Mouse (Mus musculus) erythroid progenitor cell, adult 5-6 weeks (primary cell): ENCODE measurements around the gene Rab11fip3. TPM values are rescaled to one million over a fixed set of nuclear protein-coding genes. Genes with fewer than 3 reads are reported as not detected.
A peak's percentile ranks its signal among the peaks of the same experiment; 100 is the strongest.

Source experiments
- ATAC-seq: replicated peaks from 2 replicates; pipeline ENCODE4 v1.8.0; 2016; ENCODE audit warnings: moderate number of reproducible peaks, mild to moderate bottlenecking, moderate TSS enrichment, inconsistent platforms; ENCODE audit not compliant: poor library complexity, low FRiP score, severe bottlenecking
- total RNA-seq, 2 experiments: library from RNA; stranded (forward) in 1 of 2; stranded (reverse) in 1 of 2; fragments of 150-400 nt in 1 of 2; fragments of 186-747, 209-891 nt in 1 of 2; gene quantifications; 2 replicates each; pipeline versions ENCODE4 v1.2.3 to v1.2.4; 2015 to 2017; ENCODE audit warnings: low replicate concordance in 2 of 2

Gene Rab11fip3
- total RNA-seq, 2 experiments from 2014 or later = not detected

DNA sequence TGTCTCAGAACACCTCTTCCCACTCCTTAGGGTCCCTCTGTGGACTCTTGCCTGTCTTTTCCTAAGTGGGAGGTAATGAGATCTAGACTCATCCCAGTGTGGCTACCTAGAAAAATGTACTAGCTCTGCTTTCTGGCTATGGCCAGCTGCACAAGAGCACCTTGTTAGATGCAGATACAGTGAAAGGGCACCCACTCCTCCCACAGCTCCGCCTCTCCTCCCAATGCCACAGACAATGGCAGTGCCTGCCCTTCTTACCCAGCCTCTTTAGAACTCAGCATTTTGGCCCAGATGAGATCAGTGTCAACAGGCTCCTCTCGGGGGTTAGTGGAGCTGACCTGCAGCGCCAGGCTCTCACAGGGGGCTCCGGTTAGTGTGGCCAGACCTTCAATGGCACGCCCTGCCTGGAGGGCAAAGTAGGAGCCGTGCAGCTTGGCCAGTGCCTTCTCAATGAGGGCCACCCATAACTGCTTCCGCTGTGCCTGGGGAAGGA, 106.9 kb downstream of the Rab11fip3 start:
- peak; percentile 56 for ATAC-seq

DNA sequence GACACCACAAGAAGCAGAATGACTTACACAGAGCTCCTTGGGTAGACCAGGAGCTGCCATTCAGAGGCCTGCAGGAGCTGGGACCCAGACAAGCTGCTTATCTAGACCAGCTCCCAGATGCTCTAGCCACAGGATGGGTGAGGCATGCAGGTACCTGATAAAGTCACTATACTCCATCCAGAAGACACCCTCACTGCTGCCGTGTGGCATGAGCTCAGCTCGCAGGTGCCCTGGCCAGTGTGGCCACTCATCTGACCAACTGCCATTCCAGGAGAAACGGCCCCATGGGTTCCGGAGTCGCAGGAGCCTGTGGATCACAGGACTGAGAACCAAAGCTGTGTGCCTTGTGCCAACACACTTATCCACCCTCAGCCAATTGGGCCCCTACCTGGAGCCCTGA, 107.8 kb downstream of the Rab11fip3 start:
- peak; percentile 88 for ATAC-seq

DNA sequence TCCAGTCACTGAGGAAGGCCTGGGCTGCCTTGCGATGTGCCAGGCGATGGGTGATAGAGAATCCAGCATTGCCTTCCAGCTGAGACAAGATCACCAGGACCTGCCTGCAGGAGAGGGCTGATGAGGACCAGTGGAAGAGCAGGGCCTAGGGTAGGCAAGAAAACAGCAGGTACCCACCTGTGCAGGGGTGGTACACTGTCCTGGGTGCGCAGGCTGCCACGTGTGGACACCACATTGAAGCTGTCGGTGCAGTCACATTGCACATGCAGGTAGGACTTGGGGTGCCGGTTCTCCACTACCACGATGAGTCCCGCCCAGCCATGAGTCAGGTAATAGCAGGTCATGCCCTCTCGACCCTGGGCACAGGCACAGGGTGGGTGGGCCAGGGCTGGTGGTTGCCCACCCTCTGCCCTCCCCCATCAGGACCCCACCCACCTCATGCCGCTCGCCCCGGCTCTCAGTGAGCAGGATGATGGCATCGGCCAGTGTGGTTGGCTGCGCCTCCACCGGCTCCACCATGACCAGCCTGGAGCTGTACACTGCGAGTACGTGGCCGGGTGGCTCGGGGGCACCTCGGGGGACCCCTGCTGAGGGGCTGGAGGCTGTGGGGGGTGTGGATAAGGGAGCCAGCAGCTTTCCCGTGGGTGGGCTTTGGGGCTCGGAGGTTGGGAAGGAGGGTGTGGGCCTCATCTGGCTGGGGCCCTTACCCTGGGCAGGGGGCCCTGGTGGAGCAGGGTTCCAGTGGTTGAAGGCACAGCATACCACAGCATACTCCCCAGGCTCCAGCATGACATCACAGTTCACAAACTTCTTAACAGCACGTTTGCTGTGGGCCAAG, 109.5 kb downstream of the Rab11fip3 start:
- no peak for ATAC-seq

DNA sequence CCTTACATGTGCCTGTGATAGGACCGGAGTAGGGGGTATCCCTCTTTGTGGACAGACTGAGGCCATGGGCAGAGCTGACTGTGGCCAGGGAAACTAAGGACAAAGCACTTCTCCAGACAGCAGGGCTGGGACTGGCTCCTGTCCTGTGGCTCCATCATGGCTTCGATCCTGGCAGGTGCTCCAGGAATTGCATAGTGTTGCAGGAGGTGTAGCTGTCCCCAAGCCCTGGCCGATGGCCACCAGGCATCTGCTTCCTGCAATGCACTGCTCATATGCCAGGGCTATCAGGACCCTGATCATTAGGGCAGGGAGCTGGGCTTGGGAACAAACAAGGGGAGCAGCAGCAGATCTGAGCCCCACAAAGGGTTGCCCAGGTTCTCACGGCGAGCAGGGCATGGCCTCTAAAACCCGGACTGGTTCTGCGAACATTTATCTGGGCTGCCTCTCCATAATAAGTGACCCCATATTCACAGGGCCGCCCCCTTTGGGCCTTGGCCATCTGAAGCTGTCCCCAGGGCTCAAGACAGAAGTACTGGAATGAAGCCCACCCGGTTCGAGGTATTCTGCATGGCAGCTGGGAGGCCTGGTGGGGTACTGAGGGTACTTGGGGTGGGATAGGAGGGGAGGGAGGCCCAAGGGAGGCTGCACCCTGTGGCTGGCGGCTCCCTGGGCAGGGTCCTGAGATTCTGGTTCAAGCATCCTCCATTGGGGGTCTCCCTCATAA, 110.4 kb downstream of the Rab11fip3 start:
- no peak for ATAC-seq

DNA sequence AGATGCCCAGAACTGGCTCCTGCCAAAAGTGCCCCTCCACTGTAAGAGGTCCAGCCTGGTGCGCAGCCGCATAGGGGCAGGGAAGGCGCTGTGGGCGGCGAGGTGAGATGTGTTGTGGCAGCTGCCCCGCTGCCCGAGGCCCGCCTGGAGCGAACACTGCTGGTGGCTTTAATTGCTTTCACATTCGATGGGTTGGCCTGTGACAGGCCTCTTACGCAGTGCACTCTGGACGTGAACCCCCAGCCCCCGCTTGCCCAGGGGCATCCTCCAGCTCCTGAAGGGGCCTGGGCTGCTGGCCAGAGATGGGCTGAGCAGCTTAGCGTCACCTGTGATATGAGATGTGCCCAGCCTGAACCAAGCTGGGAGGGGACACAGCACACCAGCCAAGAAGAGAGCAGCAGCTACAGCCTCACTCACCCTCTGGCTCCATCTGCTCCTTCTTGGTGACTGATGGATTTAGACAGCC, 111.7 kb downstream of the Rab11fip3 start:
- ATAC-seq = no peak

DNA sequence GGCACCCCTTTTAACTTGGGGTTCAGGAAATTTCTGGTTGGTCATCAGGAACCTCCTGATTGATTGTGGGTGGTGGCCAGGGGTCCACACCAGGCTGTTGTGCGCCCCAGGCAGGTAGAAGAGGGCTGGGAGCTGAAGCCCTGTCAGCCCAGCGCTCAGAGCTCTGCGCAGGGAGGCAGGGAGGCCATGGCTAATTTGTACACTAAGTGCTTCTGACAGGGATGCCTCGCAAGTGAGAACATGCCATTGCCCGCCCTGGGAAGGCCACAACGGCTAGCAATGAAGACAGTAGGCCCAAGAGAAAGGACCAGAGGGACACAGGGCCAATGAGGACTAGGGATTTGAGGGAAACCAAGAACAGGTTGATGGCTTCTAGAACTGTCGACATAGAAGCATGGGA, 112.7 kb downstream of the Rab11fip3 start:
- ATAC-seq = no peak

DNA sequence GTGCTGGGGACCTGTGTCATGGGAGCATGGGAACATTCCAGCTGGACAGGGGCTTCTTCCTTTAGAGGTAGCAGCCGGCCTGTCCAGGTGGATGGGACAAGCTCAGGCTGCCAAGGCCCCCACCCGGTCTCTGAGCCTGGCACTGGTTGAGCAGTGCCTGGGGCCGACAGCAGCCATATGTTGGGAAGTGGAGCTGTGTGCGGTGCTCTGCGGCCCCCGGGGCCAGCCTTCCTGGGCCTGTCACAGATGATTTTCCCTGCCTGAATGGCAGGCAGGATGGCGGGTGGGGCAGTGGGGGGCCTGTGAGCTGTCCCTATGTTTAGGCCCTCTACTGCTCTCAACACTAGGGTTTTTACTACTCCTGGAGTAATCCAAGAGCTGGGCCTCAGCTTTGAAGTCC, 113.2 kb downstream of the Rab11fip3 start:
- no peak for ATAC-seq

DNA sequence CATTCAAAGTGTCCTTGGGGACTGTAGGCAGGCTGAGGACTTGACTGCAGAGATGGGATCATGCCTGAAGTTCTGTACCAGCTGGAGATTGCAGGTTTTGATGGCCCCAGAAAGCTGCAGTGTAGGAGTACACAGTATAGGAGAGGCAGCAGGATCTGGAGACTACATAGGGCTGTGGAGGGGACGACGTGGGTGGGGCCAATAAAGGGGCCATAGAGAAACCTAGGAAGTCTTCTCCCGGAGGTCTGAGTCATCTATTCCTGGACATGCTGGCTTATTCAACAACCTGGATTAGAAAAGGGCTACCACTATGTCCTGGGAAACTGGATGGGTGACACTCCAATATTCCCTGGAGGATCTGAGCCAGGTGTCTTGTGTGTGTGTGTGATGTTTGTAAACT, 113.6 kb downstream of the Rab11fip3 start:
- no peak for ATAC-seq

DNA sequence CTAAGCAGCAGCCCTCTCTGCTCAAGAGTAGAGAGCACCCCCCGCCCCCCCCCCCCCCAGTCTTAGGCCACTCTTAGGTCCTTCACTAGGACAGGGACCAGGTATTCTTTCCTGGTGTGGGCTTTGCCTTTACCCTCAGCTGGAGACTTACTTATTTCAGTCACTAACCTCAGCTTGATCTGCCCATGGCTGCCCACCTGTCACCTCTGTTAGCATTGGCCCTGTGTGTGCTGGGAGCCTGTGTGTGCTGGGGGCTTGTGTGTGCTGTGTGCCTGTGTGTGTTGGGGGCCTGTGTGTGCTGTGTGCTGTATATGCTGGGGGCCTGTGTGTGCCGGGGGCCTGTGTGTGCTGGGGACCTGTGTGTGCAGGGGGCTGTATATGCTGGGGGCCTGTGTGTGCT, 114.7 kb downstream of the Rab11fip3 start:
- ATAC-seq = no peak

DNA sequence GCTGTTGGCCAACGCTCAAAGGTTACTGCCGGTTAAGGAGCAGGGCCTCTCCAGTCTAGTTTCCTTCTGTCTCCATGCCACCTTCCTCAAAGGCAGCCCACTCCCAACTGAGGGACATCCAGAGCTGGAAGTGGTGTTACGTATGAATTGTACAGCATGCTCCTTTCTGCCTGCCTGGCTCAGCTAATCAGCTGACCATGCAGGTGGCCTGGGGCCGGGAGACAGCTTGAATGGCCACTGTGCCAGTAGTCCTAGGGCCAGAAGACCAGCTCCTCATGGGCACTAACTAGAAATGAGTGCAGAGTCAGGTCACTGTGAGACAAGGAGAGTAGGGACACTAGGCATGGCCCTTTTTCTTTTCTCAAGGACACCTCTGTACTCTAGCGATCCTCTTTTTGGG, 116.2 kb downstream of the Rab11fip3 start:
- no peak for ATAC-seq

DNA sequence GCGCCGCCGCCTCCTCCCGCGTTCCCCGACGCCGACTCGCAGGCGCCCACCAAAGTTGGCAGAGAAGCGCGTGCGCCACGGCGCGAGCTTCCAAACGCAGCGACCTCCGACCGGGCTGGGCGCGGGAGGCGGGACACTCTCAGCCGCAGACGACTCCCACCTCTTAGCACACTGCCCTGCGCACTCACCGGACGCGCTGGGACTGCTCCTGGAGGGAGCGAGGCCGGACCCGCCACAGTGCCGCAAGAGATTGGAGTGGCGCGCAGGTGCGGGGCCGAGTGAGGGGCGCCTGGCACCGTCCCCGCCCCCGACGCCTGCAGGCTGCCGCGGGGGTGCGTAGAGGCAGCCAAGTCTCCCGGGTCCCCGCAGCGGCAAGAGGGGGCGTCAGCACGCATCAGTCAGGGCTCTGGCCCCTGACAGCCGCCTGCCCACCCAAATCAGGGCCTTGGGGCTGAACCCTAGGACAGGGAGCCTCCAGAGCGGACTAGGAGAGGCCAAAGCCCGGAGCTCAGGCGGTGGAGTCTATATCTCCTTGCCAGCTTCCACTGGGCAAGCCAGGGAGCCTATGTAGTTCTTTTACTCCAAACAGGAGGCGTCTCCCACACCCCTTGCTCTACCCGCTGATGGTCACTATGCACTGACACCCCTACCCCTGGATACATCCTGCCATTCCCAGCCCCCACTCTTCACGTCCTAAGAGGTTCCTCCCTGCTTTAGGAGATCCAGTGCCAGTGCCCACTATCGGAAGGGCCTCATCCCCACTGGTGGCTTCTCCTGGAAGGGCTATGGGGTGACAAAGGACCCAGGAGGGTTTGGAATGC, 117.3 kb downstream of the Rab11fip3 start, which contains the start of gene A930017K11Rik:
TSS of gene A930017K11Rik (minus strand) at position 763 of the 821 bp plus-strand sequence.
- ATAC-seq = no peak

DNA sequence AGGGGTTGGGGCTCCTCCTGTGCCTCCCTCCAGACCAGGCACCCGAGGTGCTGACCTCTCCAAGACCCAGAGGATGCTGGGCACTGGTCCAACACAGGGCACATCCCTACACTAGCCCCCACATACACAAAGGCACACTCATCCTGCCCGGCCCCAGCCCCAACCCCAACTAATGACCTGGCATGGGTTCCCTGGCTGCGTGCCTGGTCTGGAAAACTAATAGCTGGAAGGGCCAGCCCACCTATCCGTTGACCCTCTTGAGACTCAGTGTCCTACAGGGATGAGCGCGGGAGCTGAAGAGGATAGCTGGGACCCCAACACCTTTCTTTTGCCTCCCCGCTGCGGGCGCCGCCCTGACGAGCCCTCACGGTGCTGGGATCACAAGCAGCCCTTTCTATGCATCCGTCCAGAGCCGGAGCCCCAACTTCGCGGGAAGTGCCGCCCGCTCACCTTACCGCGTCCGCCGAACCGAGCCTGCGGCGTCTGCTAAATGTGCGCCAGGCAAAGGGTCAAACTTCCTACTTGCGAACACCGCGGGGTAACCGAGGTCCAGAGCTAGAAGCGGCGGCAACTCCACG, 118.0 kb downstream of the Rab11fip3 start:
- no peak for ATAC-seq

DNA sequence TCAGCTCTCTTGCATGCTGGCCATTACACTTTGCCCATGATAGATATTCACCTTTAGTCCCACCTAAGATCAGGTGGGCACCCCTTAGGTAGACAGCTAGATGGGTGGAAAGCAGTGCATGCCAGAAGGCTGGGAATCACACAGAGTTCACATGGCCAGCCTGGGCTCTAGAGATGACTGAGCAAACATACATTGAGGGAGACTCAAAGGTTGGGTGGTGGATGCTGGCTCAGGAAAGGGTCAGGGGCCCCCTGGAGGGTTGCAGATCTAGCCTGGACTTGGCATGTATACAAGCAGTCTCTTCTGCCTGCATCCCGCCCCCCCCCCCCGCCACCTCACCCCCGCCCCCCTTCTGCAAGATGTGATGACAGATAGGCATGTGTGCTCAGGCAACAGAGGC, 118.6 kb downstream of the Rab11fip3 start:
- no peak for ATAC-seq

DNA sequence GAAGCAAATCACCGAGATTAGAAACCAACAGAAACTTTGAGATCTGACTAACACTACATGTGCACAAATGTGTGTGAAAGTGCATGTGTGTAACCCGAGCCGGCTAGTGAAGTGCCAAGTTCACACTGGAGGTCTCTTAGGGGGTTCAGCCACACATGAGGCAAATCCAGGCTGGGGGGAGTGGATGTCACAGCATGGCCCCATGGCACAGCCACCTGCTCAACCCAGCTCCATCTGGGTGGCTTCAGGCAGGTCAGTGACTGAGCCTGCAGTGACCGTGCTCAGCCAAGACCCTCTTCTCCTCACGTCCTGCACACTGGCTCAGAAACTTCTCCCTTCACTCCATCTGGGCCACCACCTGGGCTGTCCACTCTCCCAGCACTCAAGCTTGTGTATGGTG, 119.4 kb downstream of the Rab11fip3 start:
- no peak for ATAC-seq

DNA sequence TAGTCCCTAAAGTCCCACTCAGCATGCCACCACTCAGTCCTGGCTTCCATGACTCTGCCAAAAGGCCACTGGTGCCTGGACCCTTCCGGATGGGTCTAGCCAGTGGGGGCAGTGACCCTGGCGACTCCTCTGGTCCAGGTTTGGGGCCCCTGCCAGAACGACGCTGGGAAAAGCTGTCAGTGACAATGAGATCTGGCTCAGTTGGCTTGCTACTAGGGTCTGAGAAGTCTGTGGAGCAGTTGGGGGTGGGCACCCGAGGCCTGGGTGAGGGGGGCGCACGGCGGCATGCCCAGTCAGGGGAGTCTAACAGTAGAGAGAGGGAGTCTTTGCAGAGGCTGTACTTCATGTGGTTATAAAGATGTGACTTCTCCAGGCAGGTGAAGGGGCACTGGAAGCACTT, 121.3 kb downstream of the Rab11fip3 start:
- no peak for ATAC-seq

DNA sequence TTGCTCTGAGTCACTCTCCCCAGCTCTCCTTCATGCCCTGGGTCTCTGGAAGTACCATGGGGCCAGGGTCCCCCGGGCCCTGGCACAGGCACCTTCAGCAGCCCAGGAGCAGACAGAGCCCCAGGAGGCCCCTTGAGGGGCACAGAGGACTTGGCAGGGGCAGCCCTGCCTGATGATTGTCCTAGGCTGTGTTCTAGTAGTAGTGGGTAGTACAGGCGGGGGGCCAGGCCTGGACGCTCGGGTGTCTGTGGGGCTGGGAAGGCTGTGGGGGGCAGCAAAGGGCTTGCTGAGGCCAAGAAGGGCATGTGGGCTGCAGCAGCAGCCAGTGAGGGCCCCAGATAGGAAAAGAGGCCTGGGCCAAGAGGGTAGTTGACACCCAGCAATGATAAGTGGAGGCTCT, 121.8 kb downstream of the Rab11fip3 start:
- ATAC-seq = no peak

DNA sequence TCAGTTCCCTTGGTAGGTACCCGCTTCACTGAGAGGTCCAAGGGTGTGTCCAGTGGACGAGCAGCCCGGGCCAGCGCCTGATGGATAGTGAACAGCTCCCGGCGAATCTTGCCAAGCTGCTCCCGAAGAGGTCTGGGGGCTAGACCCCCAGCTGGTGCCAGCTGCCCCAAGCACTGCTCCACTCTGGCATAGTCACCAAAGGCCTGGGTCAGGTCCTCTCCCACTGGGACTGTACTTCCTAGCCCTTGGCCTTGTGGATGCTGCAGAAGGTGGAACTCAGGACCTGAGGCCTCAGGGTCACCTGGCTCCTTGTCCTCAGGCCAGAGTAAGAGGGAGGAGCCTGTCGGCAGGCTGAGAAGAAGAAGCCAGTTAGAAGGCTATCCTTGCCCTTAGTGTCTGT, 122.5 kb downstream of the Rab11fip3 start:
- ATAC-seq = no peak

DNA sequence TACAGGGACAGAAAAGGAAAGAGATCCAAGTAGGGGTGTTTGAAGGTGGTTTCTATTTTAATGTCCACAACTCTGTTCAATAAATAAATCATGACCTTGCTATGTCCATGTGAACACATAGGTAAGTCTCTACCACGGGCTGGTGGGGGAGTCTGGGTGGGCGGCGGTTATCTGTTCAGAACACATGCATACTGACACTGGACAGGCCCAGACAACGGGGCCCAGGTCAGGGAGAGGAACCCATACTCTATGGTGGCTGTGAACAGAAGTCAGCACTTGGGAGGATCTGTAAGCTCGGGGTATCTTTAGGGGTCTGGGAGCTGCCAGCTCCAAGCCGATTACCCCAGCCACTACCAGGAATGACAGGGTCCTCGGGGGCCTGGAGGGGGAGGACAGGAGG, 123.0 kb downstream of the Rab11fip3 start:
- ATAC-seq = no peak

DNA sequence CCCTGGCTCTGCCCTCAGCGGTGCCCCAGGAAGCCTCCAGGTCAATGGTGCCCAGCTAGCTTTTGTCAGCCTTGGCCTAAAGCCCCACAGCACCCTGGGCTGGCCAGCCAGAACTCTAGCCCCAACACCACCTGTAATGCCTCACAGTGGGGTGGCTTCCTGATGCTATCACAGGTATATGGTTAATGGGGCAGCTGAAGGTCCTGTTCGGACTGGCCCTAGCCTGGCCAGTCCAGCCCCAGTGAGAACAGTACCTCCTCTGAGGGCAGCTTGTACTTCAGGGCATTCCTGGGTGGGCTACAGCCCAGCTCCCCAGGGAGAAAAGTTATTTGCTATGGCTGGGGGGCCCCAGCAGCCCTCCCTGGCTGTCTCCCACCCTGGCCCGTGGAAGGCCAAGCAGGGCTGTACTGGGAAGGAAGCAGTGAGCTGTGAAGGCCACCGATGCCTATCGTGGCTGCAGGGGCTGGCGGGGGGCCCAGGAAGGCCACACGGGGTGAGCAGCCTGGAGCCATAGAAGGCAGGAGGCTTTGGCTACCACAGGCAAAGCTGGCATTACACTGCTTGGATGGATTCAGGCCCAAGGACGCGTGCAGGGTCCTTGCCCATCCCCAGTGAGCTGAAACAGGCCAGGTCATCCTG, 123.7 kb downstream of the Rab11fip3 start:
- ATAC-seq = no peak
